Mouse (Mus musculus): ENCODE measurements around the gene Il17rd.

The Il17rd gene

DNA sequence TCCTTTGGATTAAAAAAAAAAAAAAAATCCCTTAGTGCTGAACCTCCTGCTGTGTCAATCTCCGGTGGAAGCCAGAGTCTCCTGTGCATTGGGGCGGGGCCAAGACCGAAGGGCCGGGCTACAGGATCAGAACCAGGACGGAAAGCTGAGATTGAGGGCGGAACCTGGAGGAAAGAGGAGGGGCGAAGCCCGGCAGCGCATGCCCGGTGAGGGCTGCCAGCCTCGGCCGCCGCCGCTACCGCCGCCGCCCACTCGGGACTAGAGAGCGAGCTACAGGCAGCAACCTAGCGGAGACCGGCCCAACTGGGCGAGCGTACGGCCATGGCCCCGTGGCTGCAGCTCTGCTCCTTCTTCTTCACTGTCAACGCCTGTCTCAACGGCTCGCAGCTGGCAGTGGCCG, at the start of gene Il17rd:
Il17rd (plus strand) TSS at position 159 of the 400 bp plus-strand sequence.
- in situ Hi-C loops (cut with MseI, MboI) = loop anchor here in 1 of 2 experiments (5.0 kb wide), 1 partner anchor 54 kb away; no protein-coding TSS in a partner anchor

DNA sequence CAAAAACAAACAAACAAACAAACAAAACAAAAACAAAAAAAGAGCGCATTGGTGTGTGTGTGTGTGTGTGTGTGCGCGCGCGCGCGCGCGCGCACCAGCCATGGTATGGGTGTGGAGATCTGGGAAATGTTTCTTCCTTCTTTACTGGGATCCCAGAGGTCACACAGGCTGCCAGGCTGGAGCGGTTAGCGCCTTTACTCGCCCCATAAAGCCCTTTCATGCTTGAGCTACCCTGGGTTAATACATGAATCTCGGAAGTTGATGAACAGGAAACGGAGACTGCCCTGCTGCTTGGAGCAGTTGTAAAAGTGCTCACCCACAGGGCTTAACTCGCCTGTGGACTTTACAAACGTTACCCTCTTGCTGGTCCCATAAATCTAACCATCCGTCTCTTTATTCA, 47.1 kb upstream of the Il17rd start:
- in situ Hi-C loops (cut with MseI, MboI) = no loop called here

DNA sequence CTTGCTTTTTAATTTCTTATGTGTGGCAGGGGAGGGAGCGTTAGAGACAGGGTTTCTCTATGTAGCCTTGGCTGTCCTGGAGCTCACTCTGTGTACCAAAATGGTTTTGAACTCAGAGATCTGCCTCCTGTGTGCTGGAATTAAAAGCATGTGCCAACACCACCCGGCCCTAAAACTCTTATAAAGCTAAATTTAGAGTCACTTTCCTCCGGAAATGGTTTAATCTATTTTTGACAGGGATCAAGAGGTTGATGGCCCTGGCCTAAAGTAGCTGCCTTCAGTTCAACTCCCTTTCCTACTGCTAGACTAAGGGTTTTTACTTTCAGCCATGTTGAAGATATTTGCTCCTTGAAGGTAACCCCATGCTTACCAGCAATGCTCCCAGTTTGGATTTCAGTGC, 45.3 kb upstream of the Il17rd start:
- in situ Hi-C loops (cut with MseI, MboI) = no loop called here

DNA sequence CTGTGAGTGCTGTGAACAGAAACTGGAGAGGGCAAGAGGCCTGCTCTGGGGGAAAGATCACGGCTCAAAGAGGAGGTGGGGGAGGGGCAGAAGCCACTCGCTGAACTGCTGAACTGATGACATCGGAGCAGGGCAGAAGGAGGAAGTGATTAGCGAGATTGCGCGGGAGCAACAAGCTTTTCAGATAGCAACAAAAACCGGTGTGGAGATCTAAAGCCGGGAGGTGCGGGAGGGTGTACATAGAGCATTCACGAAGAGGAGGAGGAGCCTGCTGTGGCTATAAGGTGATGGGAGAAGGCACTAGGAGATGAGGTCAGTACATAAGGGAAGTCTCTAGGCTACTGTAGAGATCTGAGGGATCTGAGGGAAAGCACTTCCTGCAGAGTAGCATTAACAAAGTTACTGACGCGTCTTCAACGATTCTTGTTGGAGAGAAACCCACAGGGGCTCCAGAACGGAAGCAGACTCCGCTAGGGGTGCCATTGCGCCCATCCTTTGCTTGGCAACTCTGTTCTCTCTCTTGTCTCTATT, 44.5 kb upstream of the Il17rd start, which contains the start of gene Hesx1:
Hesx1 (plus strand) TSS at position 206 of the 531 bp plus-strand sequence.
- in situ Hi-C loops (cut with MseI, MboI) = no loop called here

DNA sequence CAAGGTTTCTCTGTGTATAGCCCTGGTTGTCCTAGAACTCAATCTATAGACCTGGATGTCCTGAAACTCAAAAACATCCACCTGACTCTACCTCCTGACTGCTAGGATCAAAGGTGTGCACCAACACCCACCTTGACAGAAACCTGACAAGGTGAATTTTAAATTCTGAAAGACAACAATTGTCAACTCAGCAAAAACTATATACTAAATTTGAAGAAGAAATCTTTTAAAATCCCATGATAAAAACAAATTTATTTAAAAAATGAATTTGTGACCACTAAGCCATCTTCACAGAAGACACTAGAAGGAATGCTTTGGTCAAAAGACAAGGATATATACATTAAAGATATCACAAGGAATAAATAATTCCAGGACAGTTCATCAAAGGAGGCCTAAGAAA, 42.5 kb upstream of the Il17rd start:
- in situ Hi-C loops (cut with MseI, MboI) = no loop called here

DNA sequence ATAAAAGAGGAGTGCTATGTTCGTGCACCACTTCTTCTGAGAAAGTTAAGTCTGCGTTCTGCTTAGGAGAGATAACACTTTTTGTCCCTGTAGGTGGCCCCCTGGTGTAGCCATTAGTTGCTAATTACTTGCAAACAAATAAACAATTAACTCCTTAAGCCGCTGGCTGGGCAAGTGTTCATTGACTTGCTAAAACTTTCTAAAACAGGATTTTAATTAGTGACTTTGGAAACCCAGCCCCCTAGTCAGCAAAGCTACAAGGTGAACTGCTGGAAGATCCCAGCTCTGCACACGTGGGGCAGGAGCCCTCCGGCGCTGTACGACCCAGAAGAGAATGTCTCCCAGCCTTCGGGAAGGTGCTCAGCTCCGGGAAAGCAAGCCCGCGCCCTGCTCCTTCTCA, 38.4 kb upstream of the Il17rd start:
- in situ Hi-C loops (cut with MseI, MboI) = no loop called here

DNA sequence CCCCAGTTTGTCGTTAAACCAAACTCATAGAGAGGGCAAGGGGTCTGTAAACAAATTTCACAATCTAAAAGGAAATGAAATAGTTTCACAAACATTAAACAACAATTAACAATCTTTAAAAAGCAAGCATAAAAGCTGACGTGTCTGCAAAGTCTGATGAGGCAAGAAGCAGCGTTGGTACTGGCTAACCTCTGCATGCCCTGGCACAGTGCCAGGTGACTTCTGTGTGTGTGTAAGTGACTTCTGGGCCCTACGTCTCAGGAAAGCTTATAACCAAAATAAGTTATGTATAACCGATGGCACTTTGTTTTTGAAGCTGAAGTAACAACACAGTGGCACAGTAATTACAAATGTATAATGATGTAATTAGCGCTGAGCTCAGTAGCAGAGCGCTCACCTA, 33.8 kb upstream of the Il17rd start:
- in situ Hi-C loops (cut with MseI, MboI) = no loop called here

DNA sequence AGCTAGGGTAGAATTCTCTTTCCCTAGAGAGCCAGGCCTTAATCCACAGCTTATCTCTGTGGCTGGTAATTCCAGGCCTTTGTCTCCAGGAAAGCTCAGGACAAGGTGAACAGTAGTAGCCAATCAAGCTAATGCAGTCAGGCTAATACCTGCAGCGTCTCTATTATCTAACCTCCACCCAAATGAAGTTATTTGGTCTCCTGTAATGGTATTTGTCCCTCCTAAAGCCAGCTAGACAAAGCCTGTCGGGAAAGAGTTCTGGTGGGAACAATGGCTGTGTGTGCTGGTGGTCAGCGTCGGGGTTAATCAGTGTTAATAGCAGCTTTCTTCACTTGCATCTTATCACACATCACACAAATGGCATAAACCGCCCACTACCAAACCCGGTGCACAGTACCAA, 32.8 kb upstream of the Il17rd start:
- in situ Hi-C loops (cut with MseI, MboI) = no loop called here

DNA sequence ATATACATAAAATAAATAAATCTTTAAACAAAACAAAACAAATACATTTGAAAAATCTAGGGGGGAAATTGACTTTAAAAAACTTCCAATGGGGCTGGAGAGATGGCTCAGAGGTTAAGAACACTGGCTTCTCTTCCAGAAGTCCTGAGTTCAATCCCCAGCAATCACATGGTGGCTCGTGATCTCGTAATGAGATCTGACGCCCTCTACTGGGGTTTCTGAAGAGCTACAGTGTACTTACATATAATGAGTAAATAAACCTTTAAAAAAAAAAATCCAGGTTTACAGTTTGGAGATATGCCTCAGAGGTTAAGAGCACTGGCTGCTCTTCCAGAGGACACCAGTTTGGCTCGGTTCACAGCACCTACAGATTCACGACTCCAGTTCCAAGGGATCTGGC, 27.2 kb upstream of the Il17rd start:
- in situ Hi-C loops (cut with MseI, MboI) = no loop called here

DNA sequence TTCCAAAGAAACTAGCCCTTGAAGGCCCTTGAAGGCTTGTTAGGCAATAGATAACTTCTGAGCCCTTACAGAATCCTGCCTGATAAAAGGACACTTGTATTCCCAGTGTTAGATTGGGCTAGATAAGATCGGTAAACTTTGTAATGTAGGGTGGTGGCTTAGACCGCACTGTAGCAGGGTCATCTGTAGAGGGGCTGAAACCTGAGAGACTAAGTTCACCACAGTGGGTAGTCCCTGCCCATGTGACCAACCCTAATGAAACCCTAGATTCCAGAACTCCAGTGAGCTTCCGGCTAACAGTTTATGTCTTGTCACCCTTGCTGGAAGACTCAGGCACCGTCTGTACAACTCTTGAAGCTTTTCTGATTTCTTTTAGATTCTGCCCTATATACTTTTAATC, 25.1 kb upstream of the Il17rd start:
- in situ Hi-C loops (cut with MseI, MboI) = no loop called here

DNA sequence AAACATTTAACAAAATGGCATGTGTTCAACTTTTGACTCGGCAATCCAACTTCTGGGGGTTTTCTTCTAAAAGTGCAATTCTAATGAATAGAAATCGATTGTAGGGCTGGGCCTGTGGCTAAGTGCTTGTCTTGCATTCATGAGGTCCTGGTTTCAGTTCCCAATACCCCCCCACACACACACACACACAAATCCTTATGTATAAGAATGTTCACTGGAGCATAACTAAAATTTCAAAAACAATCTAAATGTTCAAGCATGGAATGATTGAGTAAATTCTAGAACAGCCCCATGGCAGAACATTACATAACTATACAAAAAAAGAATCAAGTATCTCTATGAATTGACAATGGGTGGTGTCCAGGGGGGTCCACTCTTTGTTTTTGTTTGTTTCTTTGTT, 20.8 kb upstream of the Il17rd start:
- in situ Hi-C loops (cut with MseI, MboI) = no loop called here

DNA sequence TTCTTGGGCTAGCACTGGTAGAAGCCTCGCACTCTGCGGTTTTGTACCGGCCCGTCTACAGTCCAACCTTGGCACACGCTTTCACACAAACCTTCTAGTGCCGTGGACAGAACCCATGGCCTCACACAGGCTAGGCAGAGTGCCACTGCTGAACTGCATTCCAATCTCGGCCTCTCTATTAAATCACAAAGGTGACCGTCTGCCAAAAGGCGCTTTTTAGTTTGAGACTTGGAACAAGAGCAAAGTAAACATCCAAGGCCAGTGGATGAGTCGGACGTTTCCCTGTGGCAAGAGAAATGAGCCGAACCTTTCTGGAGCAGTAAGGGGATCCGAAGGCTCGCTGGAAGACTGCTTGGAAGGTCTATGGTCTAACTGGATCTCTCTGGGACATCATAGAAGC, 18.9 kb upstream of the Il17rd start:
- in situ Hi-C loops (cut with MseI, MboI) = no loop called here

DNA sequence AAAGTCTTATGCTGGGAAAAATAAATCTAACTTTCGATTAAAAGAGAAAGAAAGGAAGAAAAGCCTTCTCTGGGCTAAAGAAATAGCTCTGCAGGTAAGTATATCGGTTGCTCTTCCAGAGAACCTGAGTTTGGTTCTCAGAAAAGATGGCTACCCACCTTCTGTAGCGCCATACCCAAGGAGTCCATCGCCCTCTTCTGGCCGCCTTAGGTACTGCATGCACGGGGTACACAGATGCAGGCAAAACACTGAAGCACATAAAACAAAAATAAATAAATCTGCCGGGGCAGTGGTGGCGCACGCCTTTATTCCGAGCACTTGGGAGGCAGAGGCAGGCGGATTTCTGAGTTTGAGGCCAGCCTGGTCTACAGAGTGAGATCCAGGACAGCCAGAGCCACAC, 15.9 kb upstream of the Il17rd start:
- in situ Hi-C loops (cut with MseI, MboI) = no loop called here

DNA sequence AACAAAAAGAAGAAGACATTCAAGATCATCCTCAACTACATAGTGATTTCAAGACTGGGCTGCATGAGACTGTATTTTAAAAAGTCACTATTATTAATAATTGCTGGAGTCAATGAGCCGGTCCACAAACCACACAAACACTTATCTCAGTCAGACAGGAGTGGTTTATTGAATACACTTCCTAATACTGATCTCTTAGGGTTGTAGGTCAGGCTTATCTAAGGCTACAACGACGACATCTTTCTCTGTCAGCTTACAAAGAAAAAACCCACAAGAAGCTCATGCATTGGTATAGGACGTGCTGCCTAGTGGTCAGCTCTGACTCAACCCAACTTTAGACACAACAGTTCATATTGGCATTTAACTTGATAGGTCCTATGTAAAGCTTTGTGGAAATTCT, 14.1 kb upstream of the Il17rd start:
- in situ Hi-C loops (cut with MseI, MboI) = no loop called here

DNA sequence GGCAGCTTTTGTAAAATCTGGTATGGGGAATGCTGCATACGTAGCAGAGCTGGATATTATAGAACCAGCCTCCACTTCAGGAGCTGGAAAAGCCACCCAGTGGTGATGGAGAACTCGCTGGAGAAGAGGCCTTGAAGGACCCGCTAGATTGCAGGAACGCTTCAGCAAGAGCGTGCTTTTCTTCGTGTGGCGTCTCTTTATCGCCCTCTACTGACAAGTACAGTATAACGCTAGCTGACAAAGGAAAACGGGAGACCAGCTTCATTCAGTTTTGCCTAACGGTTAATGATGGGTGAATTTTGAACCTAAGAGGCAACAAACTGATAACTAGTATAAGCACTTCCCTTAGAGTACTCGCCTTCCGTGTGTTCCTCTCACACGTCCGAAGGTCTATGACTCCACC, 9.0 kb upstream of the Il17rd start:
- in situ Hi-C loops (cut with MseI, MboI) = loop anchor here in 1 of 2 experiments (5.0 kb wide), 1 partner anchor 68 kb away; no protein-coding TSS in a partner anchor

DNA sequence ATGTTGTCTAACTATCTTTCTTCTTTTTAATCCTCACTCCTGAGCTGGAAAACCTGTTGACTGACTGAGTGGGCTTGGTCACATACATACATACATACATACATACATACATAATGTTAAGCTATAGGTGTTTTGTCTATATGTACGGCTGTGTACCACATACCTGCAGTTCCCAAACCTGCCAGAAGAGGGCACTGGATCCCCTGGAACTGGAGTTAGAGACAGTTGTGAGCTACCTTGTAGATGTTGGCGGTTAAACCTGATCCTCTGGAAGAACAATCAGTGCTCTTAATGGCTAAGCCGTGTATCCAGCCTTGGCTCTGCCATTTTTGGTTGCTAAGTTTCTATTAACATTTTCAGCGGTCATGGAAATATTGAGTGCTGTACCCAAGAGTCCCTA, 7.6 kb upstream of the Il17rd start:
- in situ Hi-C loops (cut with MseI, MboI) = loop anchor here in 1 of 2 experiments (5.0 kb wide), 1 partner anchor 66 kb away; no protein-coding TSS in a partner anchor

DNA sequence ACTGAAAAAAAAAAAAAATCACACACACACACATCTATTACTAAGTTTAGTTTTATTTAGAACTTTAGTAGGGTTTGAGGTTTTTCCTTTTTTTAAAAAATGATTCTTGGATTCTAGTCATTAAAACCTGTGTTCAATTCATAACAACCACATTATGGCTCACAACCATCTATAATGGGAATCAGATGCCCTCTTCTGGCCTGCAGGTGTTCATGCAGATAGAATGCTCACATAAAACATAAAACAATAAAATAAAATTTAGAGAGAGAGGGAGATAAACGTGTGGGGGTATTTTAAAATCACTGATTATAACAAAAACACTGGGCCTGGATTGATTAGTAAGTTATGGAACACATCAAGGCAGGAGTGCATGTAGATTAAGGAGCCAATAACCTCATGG, 1.2 kb upstream of the Il17rd start:
- in situ Hi-C loops (cut with MseI, MboI) = loop anchor here in 1 of 2 experiments (5.0 kb wide), 1 partner anchor 55 kb away; no protein-coding TSS in a partner anchor

DNA sequence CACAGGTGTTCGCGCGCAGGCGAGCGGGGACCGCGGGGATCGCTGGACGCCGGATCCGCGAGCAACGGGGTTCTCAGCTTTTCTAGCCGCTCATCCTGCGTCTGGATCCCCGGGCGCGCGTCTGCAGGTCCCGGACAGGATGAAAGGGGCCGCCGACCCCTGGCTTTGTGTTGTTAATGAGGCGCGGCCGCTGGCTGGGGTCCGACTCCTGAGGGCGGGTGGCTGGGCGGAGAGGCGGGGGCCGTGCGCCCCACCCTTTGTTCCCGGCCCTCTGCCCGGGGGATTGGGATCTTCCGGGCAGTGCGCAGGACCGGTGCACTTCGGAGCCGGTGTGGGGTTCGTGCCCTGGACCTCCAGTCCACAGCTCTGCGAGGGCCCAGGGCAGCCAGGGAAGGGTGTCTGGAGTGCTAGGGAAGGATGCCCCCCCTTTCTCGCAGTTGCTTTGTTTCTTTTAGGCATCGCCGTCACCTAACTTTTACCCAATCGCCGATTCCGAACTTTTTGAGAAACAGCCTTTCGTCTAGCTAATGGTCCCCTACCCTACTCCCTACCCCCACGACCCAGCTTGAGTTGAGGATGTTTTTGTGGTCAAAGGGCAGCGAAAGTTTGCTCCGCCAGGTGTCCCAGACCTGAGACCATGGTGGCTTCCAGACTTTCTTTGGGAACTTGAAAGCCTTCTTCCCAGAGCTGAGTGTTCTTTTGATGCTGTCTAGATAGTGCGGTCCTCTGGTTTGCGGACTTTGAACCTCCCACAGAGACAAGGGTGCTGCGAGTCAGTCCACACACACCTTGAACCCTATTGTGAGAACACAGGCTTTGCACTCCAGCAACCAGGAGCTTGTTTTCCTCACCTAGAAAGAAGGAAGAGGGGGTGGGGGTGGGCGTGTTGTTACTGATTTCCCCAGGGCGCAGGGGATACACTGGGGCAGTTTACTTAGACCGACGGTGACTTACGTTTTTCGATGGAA, 824 bp downstream of the Il17rd start:
- in situ Hi-C loops (cut with MseI, MboI) = loop anchor here in 1 of 2 experiments (5.0 kb wide), 1 partner anchor 53 kb away; no protein-coding TSS in a partner anchor

DNA sequence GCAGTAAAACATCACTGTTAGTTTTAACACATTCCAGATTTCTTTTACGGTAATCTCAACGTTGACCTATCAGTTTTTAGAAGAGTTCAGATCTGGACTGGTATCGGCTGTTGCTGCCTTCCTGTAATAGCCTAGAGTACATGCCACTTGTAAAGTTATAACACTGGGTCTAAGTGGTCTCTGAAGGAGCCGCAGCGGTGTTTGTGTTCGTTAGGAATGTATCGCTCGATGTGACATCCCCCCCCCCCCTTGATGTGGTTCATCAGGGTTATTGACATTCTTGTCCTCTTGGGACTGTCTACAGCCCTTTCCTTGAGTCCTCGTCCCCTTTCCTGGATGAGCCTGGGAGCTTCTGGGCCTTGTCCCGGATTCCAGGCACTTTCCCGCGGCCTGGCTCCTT, 1.7 kb downstream of the Il17rd start:
- in situ Hi-C loops (cut with MseI, MboI) = no loop called here

DNA sequence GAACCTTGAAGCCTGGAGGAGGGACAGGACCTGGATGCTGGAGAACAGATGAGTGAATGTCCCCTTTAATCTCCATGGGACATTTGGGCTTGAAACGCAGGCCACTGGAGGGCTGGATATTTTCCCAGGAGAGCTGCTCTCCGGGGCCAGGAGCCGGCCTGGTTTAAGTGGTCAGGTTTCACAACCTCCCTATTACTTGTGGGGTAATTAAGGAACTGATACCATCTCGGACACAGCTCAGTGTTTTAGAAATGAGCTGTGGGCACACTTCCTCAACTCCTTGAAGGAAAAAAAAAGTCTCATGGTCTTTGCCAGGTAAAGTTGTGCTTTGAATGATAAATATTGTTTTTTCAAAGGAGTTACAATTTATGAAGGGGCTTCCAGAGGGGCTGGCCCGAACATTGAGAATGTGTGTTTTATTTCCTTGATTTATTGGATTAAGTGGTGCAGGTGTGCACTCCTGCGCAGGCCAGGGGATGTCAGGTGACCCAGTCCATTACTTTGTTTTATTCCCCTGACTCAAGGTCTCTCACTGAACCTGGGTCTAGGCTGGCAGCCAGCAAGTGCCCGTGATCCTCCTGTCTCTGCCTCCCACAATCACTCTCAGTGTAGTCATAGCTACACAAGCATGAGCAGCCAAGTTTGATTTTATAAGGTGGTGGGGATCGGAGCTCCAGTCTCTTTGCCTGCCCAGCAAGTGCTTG, 3.7 kb downstream of the Il17rd start:
- in situ Hi-C loops (cut with MseI, MboI) = no loop called here

DNA sequence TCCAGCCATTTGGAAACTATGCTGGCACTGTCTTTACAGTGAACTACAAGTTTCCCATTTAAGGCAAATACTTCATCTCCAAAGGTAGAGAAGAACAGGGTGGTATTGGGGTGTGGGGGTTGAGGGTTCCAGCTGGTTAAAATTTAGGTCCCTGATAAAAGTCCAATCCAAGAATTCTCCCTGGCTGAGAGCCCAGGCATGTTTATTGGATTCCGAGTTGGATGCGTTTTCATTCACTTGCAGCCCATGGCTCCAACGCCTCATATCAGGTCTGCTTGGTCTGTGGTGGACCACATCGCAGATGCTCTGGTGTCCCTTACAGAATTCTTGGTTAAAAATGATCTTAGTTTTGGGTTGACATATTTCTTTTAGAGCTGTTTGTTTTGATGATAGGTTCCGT, 4.7 kb downstream of the Il17rd start:
- in situ Hi-C loops (cut with MseI, MboI) = no loop called here
